Mouse (Mus musculus) brain, adult 2 months (tissue): ENCODE measurements at regions not wholly inside any gene's neighbourhood (a gene's known extent, or its start where the extent isn't known, plus 50 kb on each side); places are given as distances from the start of the nearest gene placed in this dataset.
"Not testable (repeated sequence)": the region's sequence is repeated elsewhere in the genome, so short reads cannot be mapped to it uniquely, and the experiment has no call there.

Experiments
- DNase-seq: peaks from one replicate; pipeline ENCODE4 v3.0.0; 2011; ENCODE audit warnings: low read depth, low spot score

DNA sequence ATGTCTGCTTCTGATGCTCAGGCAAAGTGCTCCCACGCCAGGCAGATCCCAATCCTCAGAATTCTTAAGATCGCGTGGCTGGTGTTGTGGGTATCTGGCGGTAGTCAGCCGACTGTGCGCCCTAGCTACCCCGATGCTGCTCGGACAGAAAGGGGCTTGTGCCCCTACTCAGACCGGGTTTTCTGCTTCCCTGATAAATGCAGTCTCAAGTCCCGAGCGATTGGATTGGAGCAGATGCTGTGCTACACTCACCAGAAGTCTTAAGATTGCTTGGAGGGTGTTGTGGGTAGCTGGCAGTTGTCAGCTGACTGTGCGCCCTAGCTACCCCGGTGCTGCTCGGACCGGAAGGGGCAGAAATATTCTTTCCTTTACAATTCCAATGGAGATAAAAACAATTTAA is 99.3 kb downstream of the Gm7489 start:
- not testable (repeated sequence) for DNase-seq

DNA sequence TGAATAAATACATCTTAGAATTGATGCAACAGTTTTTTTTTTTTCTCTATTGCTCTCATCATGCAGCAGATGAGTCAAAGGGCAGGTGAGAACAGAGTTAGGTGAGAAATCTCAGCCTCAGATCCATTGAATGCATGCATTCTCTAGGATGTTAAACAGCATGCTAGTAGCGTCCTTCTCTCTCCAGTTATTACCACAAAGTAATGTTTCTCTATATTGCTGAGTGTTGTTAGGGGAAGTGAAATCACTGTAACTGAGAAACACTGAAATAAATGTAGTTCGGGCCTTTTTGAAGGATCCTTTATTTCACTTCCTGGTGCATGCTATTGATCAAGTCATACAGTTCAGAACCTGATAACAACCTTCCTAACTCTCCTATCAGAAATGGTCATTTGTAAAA is 105.2 kb downstream of the Gm7489 start:
- DNase-seq: no peak

DNA sequence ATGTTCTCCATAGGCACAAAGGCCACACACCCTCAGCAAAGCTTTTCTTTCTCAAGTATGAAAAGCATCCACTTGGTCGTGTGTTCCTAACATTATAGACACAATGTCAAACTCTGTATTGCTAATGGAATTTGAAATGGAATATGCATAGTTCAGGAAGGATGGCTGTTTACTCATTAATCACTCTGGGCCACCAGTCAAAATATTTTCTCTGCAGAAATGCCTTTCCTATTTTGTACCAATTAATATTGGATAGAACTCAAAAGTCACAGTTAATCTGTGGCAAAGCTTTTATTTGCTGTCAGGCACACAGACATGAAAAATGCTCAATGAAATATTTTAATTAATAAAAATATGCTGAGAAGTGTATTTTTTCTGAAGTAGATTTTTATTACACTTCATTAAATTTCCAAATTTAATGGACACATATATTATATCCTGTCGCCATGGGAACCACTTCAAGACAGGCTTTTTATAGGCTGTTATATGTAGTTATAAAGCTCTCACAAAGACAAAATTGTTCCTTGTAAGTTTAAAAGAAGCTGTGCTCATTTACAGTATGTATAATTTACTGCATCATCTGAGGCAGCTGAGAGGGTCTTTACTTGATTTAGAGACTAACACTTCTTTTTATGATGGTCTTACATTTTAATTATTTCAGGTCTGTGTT is 110.6 kb downstream of the Gm7489 start:
- DNase-seq: no peak

DNA sequence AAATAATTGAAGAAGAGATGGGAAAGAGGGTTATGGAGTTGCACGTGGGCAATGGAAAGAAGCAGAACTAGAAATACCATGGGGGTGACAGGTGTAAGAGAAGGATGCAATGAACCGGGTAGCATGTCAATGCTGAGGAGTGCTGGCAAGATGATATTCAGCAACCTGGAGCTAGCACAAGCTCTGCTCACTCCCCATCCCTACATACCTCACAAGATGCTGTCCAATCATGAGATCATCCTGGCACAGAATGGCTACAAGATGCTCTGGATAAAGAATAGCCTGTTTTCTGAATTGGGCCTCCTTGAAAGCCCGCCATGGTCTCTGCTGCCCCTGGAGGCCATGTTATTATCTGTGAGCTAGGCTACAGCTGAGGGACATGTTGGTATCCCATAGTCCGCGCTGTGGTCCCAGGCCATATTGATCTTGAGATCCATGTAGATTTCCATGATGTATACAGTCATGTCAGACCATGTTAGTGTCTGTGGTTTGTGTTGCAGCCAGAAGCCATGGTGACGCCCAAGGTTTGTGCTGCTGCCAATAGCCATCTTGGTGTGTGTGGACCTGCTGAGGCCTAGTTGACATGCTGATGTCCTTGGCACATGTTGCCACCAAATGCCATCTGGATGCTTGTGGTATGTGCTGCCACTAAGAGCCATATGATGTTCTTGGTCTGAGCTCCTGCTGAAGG is 114.0 kb downstream of the Gm7489 start:
- peak; percentile 10 for DNase-seq

DNA sequence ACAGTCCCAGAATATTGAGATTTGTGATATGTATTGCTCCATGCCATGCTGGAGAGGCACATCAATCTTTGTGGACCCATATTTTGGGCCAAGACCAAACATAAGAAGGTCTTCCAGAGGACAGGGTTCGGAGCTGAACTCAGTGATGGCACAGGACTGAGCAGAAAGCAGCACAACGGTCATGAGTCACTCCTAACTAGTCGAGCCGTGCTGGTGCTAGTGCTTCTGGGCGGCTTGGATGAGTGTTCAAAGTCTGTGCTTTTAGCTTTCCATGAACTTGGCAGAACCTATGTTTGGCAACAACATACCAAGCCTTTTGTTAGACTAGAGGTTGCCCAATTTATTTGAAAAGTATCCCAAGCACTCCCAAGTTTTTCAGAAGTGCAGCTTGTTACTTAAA is 149.1 kb downstream of the Gm7489 start:
- no peak for DNase-seq

DNA sequence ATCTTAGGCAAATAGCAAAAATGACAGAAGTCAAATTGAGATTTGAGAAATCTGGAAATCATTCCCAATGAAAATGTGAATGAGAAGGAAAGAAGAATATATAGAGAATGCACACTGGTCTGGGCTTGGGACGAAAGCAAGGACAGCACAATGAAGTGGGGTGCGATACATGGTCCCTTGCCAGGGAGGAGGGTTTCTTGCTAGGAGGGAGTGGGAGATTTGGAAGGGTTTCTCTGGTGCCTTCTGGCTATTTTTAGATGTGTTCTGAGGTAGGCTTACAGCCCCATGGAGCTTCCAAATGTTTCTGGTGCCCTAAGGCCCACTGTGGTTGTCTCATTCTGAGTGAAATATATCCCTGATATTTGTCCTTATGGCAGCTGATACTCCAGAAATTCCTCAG is 166.0 kb downstream of the Gm7489 start:
- peak; percentile 7 for DNase-seq

DNA sequence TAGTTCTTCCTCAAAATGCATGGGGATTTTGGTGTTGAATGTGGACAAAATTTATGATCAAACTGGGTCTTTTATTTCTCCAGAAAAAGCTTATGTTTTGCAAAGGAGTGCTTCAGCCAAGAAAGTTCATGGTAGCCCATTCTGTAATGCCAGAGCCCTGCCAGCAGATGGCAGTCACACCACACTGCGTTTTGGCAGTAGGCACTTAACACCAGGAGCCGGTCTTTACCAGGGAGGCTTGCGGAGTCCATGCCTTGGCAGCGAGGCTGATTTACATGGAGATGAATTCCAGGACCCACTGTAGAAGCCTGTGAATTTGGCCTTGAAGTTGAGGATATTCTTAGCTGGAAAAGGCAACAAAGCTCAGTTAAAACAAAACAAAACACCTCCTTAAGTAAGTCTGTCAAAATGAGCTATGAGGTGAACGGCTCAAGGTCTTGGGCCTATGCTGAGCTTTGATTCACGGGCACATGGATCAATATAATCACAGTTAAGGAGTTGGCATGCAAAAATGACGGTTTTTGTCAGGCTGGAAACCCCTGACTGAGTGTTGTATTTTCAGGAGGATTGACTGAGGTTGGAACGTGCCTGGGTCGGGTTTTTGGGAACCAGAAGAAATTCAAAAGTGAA is 185.4 kb downstream of the Gm7489 start:
- DNase-seq: peak; percentile 86

DNA sequence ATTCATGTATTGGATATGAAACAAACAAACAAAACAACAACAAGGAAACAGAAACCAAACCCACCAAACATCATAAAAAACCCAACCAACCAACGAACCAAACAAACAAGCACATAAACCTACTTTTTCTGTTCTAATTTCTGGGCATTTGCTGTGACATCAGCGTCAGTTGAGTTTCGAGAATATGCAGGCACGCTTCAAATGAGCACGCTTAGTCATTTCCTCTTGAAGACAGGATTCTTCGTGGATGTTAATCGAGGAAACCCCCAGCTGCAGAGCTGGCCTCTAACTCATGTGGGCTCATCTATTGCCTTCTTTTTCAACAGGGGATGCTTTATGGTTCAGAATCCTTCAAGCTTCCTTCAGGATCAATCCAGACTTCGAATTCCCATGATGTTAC is 187.0 kb downstream of the Gm7489 start:
- no peak for DNase-seq

DNA sequence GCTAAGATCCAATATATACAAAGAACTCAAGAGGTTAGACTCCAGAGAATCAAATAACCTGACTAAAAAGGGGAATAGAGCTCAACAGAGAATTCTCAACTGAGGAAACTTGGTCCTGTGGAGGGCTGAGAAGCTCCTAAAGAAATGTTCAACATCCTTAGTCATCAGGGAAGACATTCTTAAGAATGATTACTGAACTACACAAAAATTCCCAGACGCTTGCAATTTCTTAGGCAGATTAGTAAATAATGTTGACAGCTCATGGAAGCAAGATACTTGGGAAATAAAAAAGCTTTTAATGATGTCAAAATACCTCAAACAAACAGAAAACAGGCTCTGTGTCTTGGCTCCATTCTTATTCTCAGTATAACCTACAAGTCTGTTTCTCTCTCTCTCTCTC is 206.6 kb downstream of the Gm7489 start:
- no peak for DNase-seq

DNA sequence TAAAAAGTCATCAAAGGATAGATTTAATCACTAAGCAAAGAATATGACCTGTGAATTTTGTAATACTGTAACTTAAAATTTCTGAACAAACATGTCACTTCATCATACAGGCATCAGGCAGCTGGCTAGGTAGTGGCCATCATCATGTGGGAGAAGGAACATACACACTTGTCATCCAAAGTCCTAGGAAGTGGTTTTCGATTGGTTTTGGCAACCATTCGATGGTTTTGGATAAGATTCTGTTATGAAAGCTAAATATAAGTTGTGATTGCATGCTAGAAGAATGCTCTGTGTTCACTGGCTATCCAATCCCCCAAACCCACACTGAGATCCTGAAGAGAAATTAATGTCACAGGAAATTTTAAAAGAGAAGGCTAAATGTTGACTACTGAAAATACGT is 207.7 kb downstream of the Gm7489 start:
- DNase-seq: no peak

DNA sequence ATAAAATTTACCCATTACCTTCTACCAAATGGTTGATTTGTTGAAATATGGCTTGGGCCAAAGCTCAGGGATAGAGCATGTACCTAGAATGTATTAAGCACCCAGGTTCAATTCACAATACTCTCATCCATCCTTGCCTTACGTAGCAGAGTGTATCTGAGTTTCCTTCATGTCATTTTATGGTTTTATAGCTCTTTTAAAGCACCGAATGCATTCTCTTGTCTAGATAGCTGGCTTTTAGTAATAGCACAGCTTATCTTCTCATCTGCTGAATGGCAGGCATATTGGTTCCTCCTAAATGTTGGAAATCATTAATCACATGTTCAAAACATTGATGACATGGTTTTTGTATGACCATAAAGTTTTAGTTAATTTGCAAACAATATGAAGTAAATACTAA is 212.8 kb downstream of the Gm7489 start:
- no peak for DNase-seq

DNA sequence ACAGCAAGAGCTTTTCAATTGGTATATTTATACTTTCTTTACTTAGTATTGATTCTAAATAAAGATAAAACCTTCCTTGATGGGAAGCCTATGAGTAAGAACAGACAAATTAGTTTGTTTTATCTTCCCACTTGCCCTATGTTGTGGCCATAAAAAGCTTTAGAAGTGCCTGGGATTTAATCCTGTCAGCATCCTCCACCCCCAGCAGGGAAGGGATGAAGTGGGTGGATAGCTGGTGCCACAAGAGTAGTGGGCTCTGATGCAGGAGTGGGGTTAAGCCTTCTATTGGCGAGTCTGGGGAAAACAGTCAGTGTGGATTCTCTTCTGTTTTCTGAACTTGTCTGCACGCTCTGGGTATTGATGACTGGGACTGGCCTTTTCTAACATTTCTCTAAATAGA is 227.7 kb downstream of the Gm7489 start:
- peak; percentile 48 for DNase-seq

DNA sequence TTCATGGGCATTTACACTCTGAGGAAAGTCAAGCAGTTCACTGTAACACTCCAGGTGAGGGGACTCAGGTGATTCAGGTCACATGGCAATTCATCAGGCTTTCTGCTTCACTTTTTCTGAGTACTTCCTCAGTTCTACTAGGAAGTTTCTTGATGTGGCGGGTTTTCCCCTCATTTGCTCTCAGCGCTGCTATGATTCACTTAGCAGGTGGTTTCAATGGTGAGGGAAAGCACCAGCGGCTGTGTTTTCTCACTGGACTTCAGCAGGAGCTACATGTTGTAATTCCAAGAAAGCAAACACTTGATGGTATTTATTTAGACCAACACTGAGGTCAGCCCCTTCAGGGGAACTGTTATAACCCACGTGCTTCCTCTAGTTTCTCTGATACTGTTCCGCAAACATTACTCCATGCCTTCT is 229.4 kb downstream of the Gm7489 start:
- no peak for DNase-seq

DNA sequence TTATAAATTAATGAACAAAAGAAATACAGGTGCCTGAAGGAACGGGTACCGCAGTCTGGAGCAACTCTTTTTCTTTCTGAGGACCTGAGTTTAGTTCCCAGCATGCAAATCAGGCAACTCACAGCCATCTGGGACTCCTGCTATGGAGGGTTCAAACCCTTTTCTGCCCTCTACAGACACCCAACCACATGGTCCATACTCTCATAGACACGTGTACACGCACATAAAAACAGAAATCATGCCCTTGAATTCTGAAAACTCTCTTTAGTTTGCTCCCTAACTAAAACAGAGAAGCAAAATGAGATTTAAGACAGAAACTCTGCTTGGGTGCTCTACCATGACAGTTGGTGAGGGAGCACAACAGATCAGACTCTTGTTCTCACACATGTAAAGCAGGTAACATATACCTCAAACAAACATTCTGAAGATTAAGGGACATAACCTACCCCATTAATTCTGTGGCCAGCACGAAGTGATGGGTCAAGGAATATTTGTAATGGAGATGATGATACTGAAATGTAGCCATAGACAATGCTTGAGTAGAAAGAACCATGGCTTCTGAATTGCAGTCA is 233.3 kb downstream of the Gm7489 start:
- DNase-seq: no peak

DNA sequence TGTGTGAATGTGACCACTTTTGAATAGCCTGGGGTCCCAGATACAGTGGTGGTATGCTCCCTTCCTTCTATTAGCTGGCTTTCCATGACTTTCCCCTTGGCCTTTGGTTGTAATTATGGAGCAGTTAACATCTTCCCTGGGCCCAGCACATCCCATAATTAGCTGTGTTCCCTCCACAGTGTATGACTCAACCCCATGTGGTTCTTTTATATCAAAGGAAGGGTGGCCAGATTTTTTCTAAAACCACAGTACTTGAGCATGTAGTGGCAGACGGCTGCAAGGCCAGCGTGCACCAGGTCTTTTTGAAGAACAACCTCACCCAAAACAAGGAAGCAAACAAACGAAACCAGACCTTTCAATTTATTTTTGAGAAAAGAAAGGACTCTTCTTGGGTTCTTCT is 235.8 kb downstream of the Gm7489 start:
- peak; percentile 65 for DNase-seq

DNA sequence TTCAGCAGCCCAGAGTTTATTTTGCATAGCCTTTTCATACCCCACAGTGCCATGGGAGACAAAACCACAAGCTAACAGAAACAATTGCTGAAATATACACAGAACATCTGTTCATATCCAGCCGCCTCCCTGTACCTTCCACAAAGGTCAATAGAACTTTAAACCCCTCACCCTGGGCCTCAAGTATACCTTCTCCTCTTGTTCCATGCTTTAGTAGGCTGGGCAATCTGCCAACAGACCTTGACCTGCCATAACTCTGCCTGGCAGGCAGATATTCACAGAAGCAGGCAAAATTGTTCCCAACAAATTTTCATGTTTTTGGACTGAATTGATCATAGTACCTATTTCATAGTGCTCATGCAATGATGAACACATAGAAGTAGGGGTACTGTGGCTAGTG is 279.6 kb downstream of the Gm7489 start:
- no peak for DNase-seq

DNA sequence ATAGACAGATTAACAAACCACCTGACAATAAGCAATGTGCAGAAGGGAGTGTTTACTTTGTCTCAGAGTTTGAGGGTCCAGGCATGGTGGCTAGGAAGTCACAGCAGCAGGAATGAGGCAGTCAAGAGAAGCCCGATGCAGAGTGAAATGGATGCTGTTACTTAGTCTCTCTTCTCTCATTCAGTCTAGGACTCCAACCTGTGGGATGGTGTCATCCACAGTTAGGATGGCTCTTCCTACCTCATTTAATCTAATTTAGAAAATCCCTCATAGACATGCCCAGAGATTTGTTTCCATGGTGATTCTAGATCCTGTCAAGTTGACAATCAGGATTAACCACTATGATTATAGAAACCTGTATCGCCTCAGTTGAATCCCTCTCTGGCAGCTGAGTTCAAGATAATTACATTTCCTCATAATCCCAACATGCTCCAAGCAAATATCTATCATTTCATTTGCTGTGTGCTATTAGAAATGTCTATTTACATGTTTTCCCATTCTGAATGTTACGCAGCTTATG is 283.2 kb downstream of the Gm7489 start:
- DNase-seq: no peak

DNA sequence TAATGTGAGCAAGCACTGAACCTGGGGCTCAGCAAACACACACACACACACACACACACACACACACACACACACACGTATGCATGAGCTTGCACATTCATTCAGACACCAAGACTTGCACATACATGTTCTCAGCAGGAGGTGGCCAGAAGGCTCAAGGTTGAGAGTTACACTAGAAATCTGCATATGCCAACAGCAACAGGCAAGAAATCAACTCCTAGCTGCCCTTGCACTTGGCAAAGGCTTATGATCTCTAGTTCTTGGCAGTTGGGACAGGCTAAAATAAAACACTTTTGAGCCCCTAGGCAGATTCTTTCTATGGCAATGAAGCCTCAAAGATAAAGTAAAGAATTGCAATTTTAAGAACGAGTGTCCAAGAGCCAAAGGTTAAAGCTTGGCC is 292.5 kb downstream of the Gm7489 start:
- DNase-seq: no peak

DNA sequence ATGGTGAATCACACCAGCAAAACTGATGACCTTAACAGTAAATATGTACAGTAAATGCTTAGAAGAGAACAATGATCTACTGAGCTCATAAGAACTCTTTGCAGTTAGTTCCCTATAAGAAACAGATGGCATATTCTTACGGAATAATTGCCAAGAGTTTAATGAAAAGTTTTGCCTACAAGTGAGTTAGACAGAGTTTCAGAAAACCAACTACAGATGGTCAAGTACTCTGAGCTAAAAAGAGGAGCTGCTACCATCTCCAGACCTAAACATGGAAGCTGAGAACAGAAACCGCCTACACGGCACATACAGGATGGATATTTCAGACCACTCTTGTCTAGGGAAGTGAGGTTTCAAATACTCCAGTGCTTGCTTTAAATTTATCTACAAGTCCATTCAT is 293.1 kb downstream of the Gm7489 start:
- peak; percentile 70 for DNase-seq
